Mouse (Mus musculus) small intestine, adult 2 months (tissue): Measurements from ENCODE around the gene Hdac4. TPM values are rescaled to one million over a fixed set of nuclear protein-coding genes. Genes with fewer than 3 reads are reported as not detected.

ENCODE experiments used
- H3K27ac ChIP-seq: fragments of 200-500 bp; 2 replicates; pipeline ENCODE4 v1.5.1; 2012; ENCODE audit warnings: low read depth, low read length, control low read depth, inconsistent platforms; ENCODE audit not compliant: insufficient read depth
- H3K27me3 ChIP-seq: fragments of 200-500 bp; 2 replicates; pipeline ENCODE4 v1.6.1; 2012; ENCODE audit warnings: mild to moderate bottlenecking, moderate library complexity, low read length, inconsistent platforms; ENCODE audit not compliant: control insufficient read depth, insufficient read depth
- H3K36me3 ChIP-seq: fragments of 200-500 bp; 2 replicates; pipeline ENCODE4 v1.6.1; 2012; ENCODE audit warnings: mild to moderate bottlenecking, low read length, control low read depth, inconsistent platforms; ENCODE audit not compliant: control insufficient read depth, insufficient read depth
- H3K4me1 ChIP-seq: fragments of 200-500 bp; 2 replicates; pipeline ENCODE4 v1.6.1; 2012; ENCODE audit warnings: low read length, inconsistent platforms, mixed read lengths; ENCODE audit not compliant: control insufficient read depth, insufficient read depth, insufficient read length
- H3K4me3 ChIP-seq: fragments of 200-500 bp; 2 replicates; pipeline ENCODE4 v1.5.1; 2012; ENCODE audit warnings: low read depth, mild to moderate bottlenecking, control low read depth, inconsistent platforms, low read length, moderate library complexity
- CTCF ChIP-seq: fragments of 200-500 bp; IDR thresholded peaks from 2 replicates; pipeline ENCODE4 v1.5.1; 2012; ENCODE audit warnings: low read depth, mild to moderate bottlenecking, control low read depth, inconsistent platforms, low read length, moderate library complexity, mixed read lengths; ENCODE audit not compliant: insufficient replicate concordance, insufficient read length; ENCODE audit errors: extremely low read depth
- POLR2A ChIP-seq: fragments of 200-500 bp; IDR thresholded peaks from 2 replicates; pipeline ENCODE4 v1.6.1; 2012; ENCODE audit warnings: low read depth, mild to moderate bottlenecking, control low read depth, inconsistent platforms, low read length, moderate library complexity
- WGBS: fragments of 180-500 bp; shearing (Covaris S2); methylation state at CpG from one replicate; pipeline ENCODE4 v1.1.7; 2018; 5-methylcytosine and 5-hydroxymethylcytosine counted together
- polyA plus RNA-seq: library from polyadenylated mRNA; depleted of rRNA; stranded (reverse); fragments of >200 nt; gene quantifications from 2 replicates; pipeline ENCODE4 v1.2.3, GENCODE M21; 2012

Gene Hdac4
- polyA plus RNA-seq, 1 experiment = 21.0 TPM

GRCm38 (mm10) chr1:92041290-92041689 is 154.2 kb downstream of the Hdac4 start:
- Histone ChIP-seq H3K4me1 (peaks cover 5% of the 10 kb centered on the region; the same call in 1 of the 2 replicates), H3K27me3 (no peaks in the 10 kb centered on the region), H3K36me3 (no peaks in the 10 kb centered on the region), H3K27ac (no peak overlapping the region), H3K4me3 (no peak overlapping the region)
- 90% methylated on average over 3 of the region's 3 CpGs for WGBS
- TF ChIP-seq POLR2A (no peak), CTCF (no peak)

- TF ChIP-seq CTCF = no peak
- TF ChIP-seq POLR2A = no peak
- Histone ChIP-seq H3K36me3 (no peaks in the 10 kb centered on the region), H3K27me3 (no peaks in the 10 kb centered on the region), H3K4me1 (no peaks in the 10 kb centered on the region), H3K4me3 (no peak overlapping the region), H3K27ac (no peak overlapping the region)
- 18% methylated on average over 1 of the region's 1 CpGs for WGBS
Measured at GRCm38 (mm10) chr1:92038714-92039113, 156.8 kb downstream of the Hdac4 start.

- H3K36me3 ChIP-seq = no peaks in the 10 kb centered on the region
- TF ChIP-seq POLR2A (no peak), CTCF (no peak)
- H3K4me3 ChIP-seq = no peak overlapping the region
- no peak overlapping the region for H3K27ac ChIP-seq
- no peaks in the 10 kb centered on the region for H3K27me3 ChIP-seq
- 55% methylated on average over 7 of the region's 7 CpGs for WGBS
- H3K4me1 ChIP-seq = no peaks in the 10 kb centered on the region
Measured at GRCm38 (mm10) chr1:92037039-92037438, 158.5 kb downstream of the Hdac4 start.

- TF ChIP-seq CTCF = no peak
- no peak for TF ChIP-seq POLR2A
- WGBS = 86% methylated on average over 6 of the region's 6 CpGs
Measured at GRCm38 (mm10) chr1:92035770-92036169, 159.7 kb downstream of the Hdac4 start.

GRCm38 (mm10) chr1:92034247-92034646 is 161.3 kb downstream of the Hdac4 start:
- Histone ChIP-seq H3K36me3 (peaks cover 4% of the 10 kb centered on the region; the same call in 1 of the 2 replicates), H3K4me1 (no peaks in the 10 kb centered on the region), H3K27me3 (no peaks in the 10 kb centered on the region), H3K4me3 (no peak overlapping the region), H3K27ac (no peak overlapping the region)
- WGBS = 79% methylated on average over 3 of the region's 3 CpGs
- TF ChIP-seq POLR2A = no peak
- no peak for TF ChIP-seq CTCF

More at GRCm38 (mm10) chr1:92035770-92036169, 159.7 kb downstream of the Hdac4 start:
- Histone ChIP-seq H3K27me3 (no peaks in the 10 kb centered on the region), H3K4me3 (no peak overlapping the region), H3K36me3 (no peaks in the 10 kb centered on the region), H3K4me1 (no peaks in the 10 kb centered on the region), H3K27ac (no peak overlapping the region)

- no peaks in the 10 kb centered on the region for H3K4me1 ChIP-seq
- no peaks in the 10 kb centered on the region for H3K27me3 ChIP-seq
- H3K4me3 ChIP-seq = no peak overlapping the region
- TF ChIP-seq CTCF (no peak), POLR2A (no peak)
- no peak overlapping the region for H3K27ac ChIP-seq
- 95% methylated on average over 7 of the region's 7 CpGs for WGBS
- peaks cover 9% of the 10 kb centered on the region for H3K36me3 ChIP-seq
Measured at GRCm38 (mm10) chr1:92033463-92033862, 162.0 kb downstream of the Hdac4 start.

- Histone ChIP-seq H3K36me3 (peaks cover 15% of the 10 kb centered on the region), H3K27me3 (no peaks in the 10 kb centered on the region), H3K4me1 (no peaks in the 10 kb centered on the region), H3K27ac (no peak overlapping the region), H3K4me3 (no peak overlapping the region)
- TF ChIP-seq CTCF (no peak), POLR2A (no peak)
- WGBS = 75% methylated on average over 6 of the region's 6 CpGs
Measured at GRCm38 (mm10) chr1:92030541-92030940, 165.0 kb downstream of the Hdac4 start.

- 81% methylated on average over 2 of the region's 2 CpGs for WGBS
- Histone ChIP-seq H3K36me3 (peaks cover 15% of the 10 kb centered on the region), H3K27ac (no peak overlapping the region), H3K27me3 (no peaks in the 10 kb centered on the region), H3K4me1 (no peaks in the 10 kb centered on the region), H3K4me3 (no peak overlapping the region)
- TF ChIP-seq CTCF (no peak), POLR2A (no peak)
Measured at GRCm38 (mm10) chr1:92028158-92028557, 167.3 kb downstream of the Hdac4 start.
